Mouse (Mus musculus) heart, adult 2 months (tissue): ENCODE measurements around the gene Gpx1.

Source experiments
- CTCF ChIP-seq: fragments of 200-600 bp; IDR thresholded peaks from 2 replicates; pipeline ENCODE4 v1.8.1; 2022; ENCODE audit warnings: antibody characterized with exemption, mild to moderate bottlenecking, moderate library complexity
- EP300 ChIP-seq: fragments of 200-500 bp; IDR thresholded peaks from 2 replicates; pipeline ENCODE4 v1.6.1; 2011; ENCODE audit warnings: low read depth, low read length, control low read depth; ENCODE audit not compliant: insufficient read depth
- POLR2A ChIP-seq: fragments of 200-500 bp; IDR thresholded peaks from 2 replicates; pipeline ENCODE4 v1.6.1; 2011; ENCODE audit warnings: mild to moderate bottlenecking, low read depth, low read length, control low read depth; ENCODE audit not compliant: insufficient read depth

GRCm38 (mm10) chr9:108301853-108302252 is 36.9 kb upstream of the Gpx1 start:
- TF ChIP-seq CTCF (no peak), POLR2A (0 out of 2 replicates have a peak, but pooled peaks have one; percentile 22), EP300 (no peak)
